Mouse (Mus musculus) embryonic facial prominence, embryonic 12.5 days (tissue): Measurements from ENCODE around the gene Gm20422. TPM values are rescaled to one million over a fixed set of nuclear protein-coding genes. Genes with fewer than 3 reads are reported as not detected.

Experiments used
- ATAC-seq: fragments of 200-750 bp; cut with Nextera tagmentation; 2 replicates; pipeline ENCODE4 v1.8.0; 2017; ENCODE audit not compliant: insufficient number of reproducible peaks, insufficient read depth, low FRiP score, low TSS enrichment
- H3K27ac ChIP-seq: fragments of 300-500 bp; sonication (generic); 2 replicates; pipeline ENCODE4 v1.5.1; 2016; ENCODE audit warnings: mild to moderate bottlenecking
- H3K27me3 ChIP-seq: fragments of 300-500 bp; sonication (generic); 2 replicates; pipeline ENCODE4 v1.6.1; 2016; ENCODE audit warnings: mild to moderate bottlenecking, moderate library complexity
- H3K36me3 ChIP-seq: fragments of 300-500 bp; sonication (generic); 2 replicates; pipeline ENCODE4 v1.6.1; 2016; ENCODE audit warnings: mild to moderate bottlenecking
- H3K4me1 ChIP-seq: fragments of 300-500 bp; sonication (generic); 2 replicates; pipeline ENCODE4 v1.6.1; 2016
- H3K4me2 ChIP-seq: fragments of 300-500 bp; sonication (generic); replicated peaks from 2 replicates; pipeline ENCODE4 v1.6.1; 2016; ENCODE audit warnings: mild to moderate bottlenecking, moderate library complexity
- H3K4me3 ChIP-seq: fragments of 300-500 bp; sonication (generic); 2 replicates; pipeline ENCODE4 v1.5.1; 2016; ENCODE audit warnings: mild to moderate bottlenecking
- H3K9ac ChIP-seq: fragments of 300-500 bp; sonication (generic); 2 replicates; pipeline ENCODE4 v1.6.1; 2016; ENCODE audit warnings: mild to moderate bottlenecking, moderate library complexity
- H3K9me3 ChIP-seq: fragments of 300-500 bp; sonication (generic); 2 replicates; pipeline ENCODE4 v1.6.1; 2016; ENCODE audit warnings: mild to moderate bottlenecking, moderate library complexity
- WGBS: fragments of 180-500 bp; shearing (Covaris S2); methylation state at CpG from one replicate; pipeline ENCODE4 v1.1.7; 2016; 5-methylcytosine and 5-hydroxymethylcytosine counted together
- polyA plus RNA-seq: library from polyadenylated mRNA; unstranded; fragments of >200 nt; fragmentation: Nextera tagmentation; extraction: Ambion mirVana; gene quantifications from 2 replicates; pipeline ENCODE4 v1.2.1, GENCODE M21; 2016

Gm20422 gene
- polyA plus RNA-seq, 1 experiment from 2014 or later: not detected

DNA sequence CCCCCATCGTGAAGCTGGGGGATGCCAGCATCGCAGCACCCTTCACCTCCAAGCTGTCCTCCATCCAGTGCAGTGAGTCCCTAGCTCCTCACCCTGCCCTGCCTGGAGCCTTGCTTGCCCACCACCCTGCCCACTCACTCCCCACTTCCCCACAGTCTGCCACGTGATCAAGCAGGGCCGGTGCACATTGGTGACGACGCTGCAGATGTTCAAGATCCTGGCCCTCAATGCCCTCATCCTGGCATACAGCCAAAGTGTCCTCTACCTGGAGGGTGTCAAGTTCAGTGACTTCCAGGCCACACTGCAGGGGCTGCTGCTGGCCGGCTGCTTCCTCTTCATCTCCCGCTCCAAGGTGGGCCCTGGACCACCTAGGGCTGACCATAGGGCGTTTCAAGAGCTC is 30.8 kb upstream of the Gm20422 start:
- ATAC-seq: no peak
- no peak overlapping the region for H3K27ac ChIP-seq
- no peak overlapping the region for H3K9ac ChIP-seq
- H3K9me3 ChIP-seq: no peaks in the 10 kb centered on the region
- no peak overlapping the region for H3K4me3 ChIP-seq
- H3K36me3 ChIP-seq: peaks cover 75% of the 10 kb centered on the region
- peaks cover 7% of the 10 kb centered on the region; the same call in 1 of the 2 replicates for H3K4me1 ChIP-seq
- no peak overlapping the region for H3K4me2 ChIP-seq
- WGBS: 93% methylated on average over 9 of the region's 9 CpGs
- no peaks in the 10 kb centered on the region for H3K27me3 ChIP-seq

DNA sequence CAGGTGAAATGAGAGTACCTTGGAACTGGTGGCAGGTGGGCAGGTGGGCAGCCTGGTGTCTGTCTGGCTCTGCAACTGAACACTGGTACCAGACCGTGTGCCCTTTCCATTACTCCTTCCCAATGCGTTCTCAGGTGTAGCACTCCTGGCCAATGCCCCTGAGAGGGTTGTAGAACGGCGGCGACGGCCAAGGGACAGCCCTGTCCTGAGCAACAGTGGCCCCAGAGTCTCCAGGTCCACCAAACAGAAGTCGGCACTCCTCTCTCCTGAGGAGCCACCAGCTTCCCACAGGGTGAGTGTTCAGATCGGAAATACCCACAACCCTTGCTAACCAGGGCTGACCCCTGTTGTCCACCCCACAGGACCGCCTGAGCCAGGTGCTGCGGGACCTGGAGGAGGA is 30.4 kb upstream of the Gm20422 start:
- no peak overlapping the region for H3K4me2 ChIP-seq
- H3K9ac ChIP-seq: no peak overlapping the region
- no peak for ATAC-seq
- H3K4me1 ChIP-seq: peaks cover 7% of the 10 kb centered on the region; the same call in 1 of the 2 replicates
- no peak overlapping the region for H3K4me3 ChIP-seq
- H3K9me3 ChIP-seq: no peaks in the 10 kb centered on the region
- peaks cover 79% of the 10 kb centered on the region for H3K36me3 ChIP-seq
- H3K27ac ChIP-seq: no peak overlapping the region
- WGBS: 92% methylated on average over 10 of the region's 10 CpGs
- H3K27me3 ChIP-seq: no peaks in the 10 kb centered on the region

DNA sequence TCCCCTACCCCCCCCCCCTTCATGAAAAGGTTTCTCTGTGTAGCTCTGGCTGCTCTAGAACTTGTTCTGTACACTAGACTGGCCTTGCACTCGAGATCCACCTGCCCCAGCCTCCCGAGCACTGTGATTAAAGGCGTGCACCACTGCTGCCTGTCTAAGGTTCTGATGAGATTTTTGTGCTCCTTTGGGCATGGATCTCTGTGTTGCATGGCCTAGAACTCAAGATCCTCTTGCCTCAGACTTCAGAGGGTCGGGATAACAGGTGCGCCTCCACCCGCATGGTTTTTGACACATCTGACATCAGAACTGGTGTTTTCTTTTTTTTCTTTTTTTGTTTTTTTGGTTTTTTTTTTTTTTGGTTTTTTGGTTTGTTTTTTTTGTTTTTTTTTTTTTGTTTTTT is 29.9 kb upstream of the Gm20422 start:
- no peak for ATAC-seq
- no peak overlapping the region for H3K9ac ChIP-seq
- H3K27me3 ChIP-seq: no peaks in the 10 kb centered on the region
- peaks cover 7% of the 10 kb centered on the region; the same call in 1 of the 2 replicates for H3K4me1 ChIP-seq
- no peak overlapping the region for H3K27ac ChIP-seq
- no peaks in the 10 kb centered on the region for H3K9me3 ChIP-seq
- WGBS: 88% methylated on average over 6 of the region's 6 CpGs
- no peak overlapping the region for H3K4me2 ChIP-seq
- no peak overlapping the region for H3K4me3 ChIP-seq
- H3K36me3 ChIP-seq: peaks cover 84% of the 10 kb centered on the region

DNA sequence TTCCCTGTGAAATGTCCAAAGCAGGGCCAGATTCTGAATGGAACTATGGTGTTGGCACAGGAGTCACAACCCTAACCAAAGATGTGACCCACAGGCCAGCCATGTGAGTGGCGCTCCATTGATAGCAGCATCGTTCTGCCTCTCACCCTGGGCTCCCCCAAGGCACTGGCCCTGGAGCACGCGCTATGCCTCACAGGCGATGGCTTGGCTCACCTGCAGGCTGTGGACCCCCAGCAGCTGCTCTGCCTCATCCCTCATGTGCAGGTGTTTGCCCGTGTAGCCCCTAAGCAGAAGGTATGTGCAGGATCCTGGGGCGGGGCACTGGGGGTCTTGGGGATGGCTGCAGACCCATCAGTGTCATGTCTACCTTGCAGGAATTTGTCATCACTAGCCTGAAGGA is 28.7 kb upstream of the Gm20422 start:
- H3K9me3 ChIP-seq: no peaks in the 10 kb centered on the region
- no peak overlapping the region for H3K9ac ChIP-seq
- no peak overlapping the region for H3K4me3 ChIP-seq
- H3K27me3 ChIP-seq: no peaks in the 10 kb centered on the region
- WGBS: 89% methylated on average over 7 of the region's 7 CpGs
- peaks cover 96% of the 10 kb centered on the region for H3K36me3 ChIP-seq
- ATAC-seq: no peak
- H3K4me1 ChIP-seq: no peaks in the 10 kb centered on the region
- no peak overlapping the region for H3K4me2 ChIP-seq
- H3K27ac ChIP-seq: no peak overlapping the region

DNA sequence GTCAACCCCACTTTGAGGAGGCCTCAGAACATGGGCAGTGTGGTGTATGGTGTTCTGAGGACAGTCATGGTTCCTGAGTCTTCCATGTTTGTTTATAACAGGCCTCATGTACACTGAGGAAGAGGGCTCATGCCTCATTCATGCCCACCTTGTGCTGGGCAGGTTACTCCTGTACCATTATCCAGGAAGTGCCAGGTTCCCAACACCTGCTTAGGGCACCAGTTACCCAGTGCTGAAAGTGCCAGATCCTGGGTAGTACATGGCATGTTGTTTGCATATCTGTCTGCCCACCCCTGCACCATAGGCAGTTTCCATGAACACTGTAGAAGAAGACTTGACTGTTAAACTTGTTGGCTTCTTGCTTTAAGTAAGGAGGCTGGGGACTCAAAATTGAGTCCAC is 27.5 kb upstream of the Gm20422 start:
- Histone ChIP-seq H3K4me3 (no peak overlapping the region), H3K9me3 (no peaks in the 10 kb centered on the region), H3K27me3 (no peaks in the 10 kb centered on the region), H3K4me1 (no peaks in the 10 kb centered on the region), H3K4me2 (no peak overlapping the region), H3K9ac (no peak overlapping the region), H3K27ac (no peak overlapping the region), H3K36me3 (peaks cover 96% of the 10 kb centered on the region)
- no peak for ATAC-seq

DNA sequence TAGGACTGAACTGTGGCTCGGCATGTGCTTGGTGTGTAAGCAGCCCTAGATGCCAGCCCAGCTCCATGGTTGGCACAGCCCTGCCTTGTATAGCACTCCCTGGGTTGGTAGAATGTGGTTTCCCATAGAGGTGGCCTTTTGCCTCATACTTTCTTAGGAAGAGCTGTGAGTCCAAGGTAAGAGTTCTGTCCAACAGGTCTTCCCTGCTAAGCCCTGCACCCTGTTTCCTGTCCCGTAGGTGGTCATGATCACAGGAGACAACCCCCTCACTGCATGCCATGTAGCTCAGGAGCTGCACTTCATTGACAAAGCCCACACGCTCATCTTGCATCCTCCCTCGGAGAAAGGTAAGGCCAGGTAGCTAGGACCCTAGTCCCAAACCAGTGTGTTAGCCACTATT is 27.1 kb upstream of the Gm20422 start:
- no peak overlapping the region for H3K27ac ChIP-seq
- no peak overlapping the region for H3K4me2 ChIP-seq
- no peaks in the 10 kb centered on the region for H3K4me1 ChIP-seq
- 90% methylated on average over 4 of the region's 4 CpGs for WGBS
- H3K36me3 ChIP-seq: peaks cover 96% of the 10 kb centered on the region
- no peaks in the 10 kb centered on the region for H3K27me3 ChIP-seq
- H3K9ac ChIP-seq: no peak overlapping the region
- H3K9me3 ChIP-seq: no peaks in the 10 kb centered on the region
- ATAC-seq: no peak
- no peak overlapping the region for H3K4me3 ChIP-seq

DNA sequence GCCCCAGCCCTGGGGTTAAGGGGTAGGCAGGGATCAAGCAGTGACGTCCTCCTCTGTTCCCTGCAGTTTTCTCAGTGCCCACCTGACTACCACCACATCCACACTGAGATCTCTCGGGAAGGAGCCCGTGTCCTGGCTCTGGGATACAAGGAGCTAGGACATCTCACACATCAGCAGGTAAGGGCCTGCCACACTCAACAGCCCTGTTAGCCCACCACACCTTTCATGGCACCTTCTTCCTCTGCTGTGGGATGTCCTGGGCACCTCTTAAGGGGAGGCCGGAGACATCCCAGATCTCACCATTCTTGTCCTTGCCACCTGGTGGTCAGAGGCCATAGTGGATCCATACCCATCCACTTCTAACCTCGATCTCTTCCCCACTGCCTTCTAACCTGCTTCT is 25.3 kb upstream of the Gm20422 start:
- Histone ChIP-seq H3K9ac (no peak overlapping the region), H3K36me3 (peaks cover 96% of the 10 kb centered on the region), H3K4me3 (no peak overlapping the region), H3K27ac (no peak overlapping the region), H3K27me3 (no peaks in the 10 kb centered on the region), H3K4me1 (no peaks in the 10 kb centered on the region), H3K9me3 (no peaks in the 10 kb centered on the region), H3K4me2 (no peak overlapping the region)
- no peak for ATAC-seq
- 92% methylated on average over 5 of the region's 5 CpGs for WGBS

GRCm38 (mm10) chr8:69799261-69799660 is 24.6 kb upstream of the Gm20422 start:
- H3K27ac ChIP-seq: no peak overlapping the region
- no peaks in the 10 kb centered on the region for H3K27me3 ChIP-seq
- H3K9me3 ChIP-seq: no peaks in the 10 kb centered on the region
- no peak overlapping the region for H3K4me3 ChIP-seq
- 91% methylated on average over 8 of the region's 8 CpGs for WGBS
- H3K9ac ChIP-seq: no peak overlapping the region
- no peak overlapping the region for H3K4me2 ChIP-seq
- H3K36me3 ChIP-seq: peaks cover 98% of the 10 kb centered on the region
- no peaks in the 10 kb centered on the region for H3K4me1 ChIP-seq
- no peak for ATAC-seq

GRCm38 (mm10) chr8:69797661-69798060 is 23.0 kb upstream of the Gm20422 start:
- peaks cover 3% of the 10 kb centered on the region for H3K4me1 ChIP-seq
- no peak overlapping the region for H3K27ac ChIP-seq
- no peak for ATAC-seq
- H3K27me3 ChIP-seq: no peaks in the 10 kb centered on the region
- 93% methylated on average over 10 of the region's 10 CpGs for WGBS
- no peaks in the 10 kb centered on the region for H3K9me3 ChIP-seq
- no peak overlapping the region for H3K4me3 ChIP-seq
- no peak overlapping the region for H3K4me2 ChIP-seq
- H3K9ac ChIP-seq: no peak overlapping the region
- peaks cover 88% of the 10 kb centered on the region for H3K36me3 ChIP-seq

DNA sequence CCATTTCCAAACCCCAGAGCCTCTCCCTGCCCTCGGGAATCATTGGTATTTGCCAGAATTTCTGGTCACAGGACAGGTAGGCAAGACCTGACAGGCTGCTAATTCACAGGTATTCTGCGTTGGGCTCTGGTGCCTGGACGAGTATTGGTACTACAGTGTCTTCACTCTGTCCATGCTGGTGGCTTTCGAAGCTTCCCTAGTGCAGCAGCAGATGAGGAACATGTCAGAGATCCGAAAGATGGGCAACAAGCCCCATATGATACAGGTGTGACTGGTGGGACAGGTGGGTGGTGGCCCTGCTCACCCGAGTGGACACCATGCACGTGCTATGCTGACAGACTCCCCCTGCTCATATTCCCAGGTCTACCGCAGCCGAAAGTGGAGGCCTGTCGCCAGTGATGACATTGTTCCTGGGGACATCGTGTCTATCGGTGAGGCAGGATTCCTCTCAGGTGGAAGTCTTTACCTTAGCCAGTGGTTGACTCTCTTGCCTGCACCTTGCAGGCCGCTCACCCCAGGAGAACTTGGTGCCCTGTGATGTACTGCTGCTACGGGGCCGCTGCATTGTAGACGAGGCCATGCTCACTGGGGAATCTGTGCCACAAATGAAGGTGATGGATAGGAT is 22.1 kb upstream of the Gm20422 start:
- H3K9ac ChIP-seq: no peak overlapping the region
- peaks cover 80% of the 10 kb centered on the region for H3K36me3 ChIP-seq
- ATAC-seq: no peak
- no peaks in the 10 kb centered on the region for H3K9me3 ChIP-seq
- H3K4me1 ChIP-seq: peaks cover 11% of the 10 kb centered on the region
- H3K4me2 ChIP-seq: no peak overlapping the region
- no peak overlapping the region for H3K4me3 ChIP-seq
- H3K27ac ChIP-seq: no peak overlapping the region
- 92% methylated on average over 16 of the region's 16 CpGs for WGBS
- no peaks in the 10 kb centered on the region for H3K27me3 ChIP-seq

DNA sequence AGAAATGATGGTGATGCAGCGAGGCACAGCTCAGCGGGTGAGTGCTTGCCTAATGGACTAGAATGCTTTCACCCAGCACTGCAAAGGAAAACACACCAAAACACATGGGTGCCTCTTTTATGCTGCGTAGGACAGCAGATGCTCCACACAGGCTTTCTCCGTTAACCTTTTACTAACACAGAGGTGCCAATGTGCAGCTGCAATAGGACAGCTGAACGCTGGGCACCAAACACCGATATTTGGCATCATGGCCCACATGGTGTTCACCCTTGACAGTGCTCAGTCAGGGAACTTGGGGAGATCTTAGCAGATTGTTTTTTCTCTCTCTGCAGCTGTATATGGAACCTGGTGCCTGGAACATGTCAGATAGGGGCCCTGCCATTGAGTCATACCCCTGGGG is 20.2 kb upstream of the Gm20422 start:
- 94% methylated on average over 6 of the region's 6 CpGs for WGBS
- ATAC-seq: no peak
- H3K27me3 ChIP-seq: no peaks in the 10 kb centered on the region
- no peaks in the 10 kb centered on the region for H3K9me3 ChIP-seq
- H3K27ac ChIP-seq: no peak overlapping the region
- peaks cover 63% of the 10 kb centered on the region for H3K36me3 ChIP-seq
- no peak overlapping the region for H3K9ac ChIP-seq
- H3K4me2 ChIP-seq: no peak overlapping the region
- peaks cover 11% of the 10 kb centered on the region for H3K4me1 ChIP-seq
- no peak overlapping the region for H3K4me3 ChIP-seq

GRCm38 (mm10) chr8:69794096-69794495 is 19.4 kb upstream of the Gm20422 start:
- Histone ChIP-seq H3K9ac (no peak overlapping the region), H3K4me3 (no peak overlapping the region), H3K4me1 (peaks cover 11% of the 10 kb centered on the region), H3K27ac (no peak overlapping the region), H3K4me2 (no peak overlapping the region), H3K36me3 (peaks cover 55% of the 10 kb centered on the region), H3K9me3 (no peaks in the 10 kb centered on the region), H3K27me3 (no peaks in the 10 kb centered on the region)
- 95% methylated on average over 3 of the region's 3 CpGs for WGBS
- ATAC-seq: no peak

DNA sequence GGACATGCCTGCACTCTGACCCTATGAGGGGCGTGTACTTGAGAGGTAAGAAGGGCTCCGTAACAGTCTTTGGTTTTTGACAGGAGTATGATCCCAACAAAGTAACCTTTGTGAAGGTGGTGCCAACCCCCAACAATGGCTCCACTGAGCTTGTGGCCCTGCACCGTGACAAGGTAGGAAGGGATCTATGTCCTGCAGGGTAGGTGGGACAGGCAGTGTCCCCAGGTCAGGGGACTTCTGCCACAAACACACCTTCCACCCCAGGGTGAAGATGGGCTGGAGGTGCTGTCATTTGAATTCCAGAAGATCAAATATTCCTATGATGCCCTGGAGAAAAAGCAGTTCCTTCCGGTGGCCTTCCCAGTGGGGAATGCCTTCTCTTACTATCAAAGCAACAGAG is 19.0 kb upstream of the Gm20422 start:
- Histone ChIP-seq H3K27ac (no peak overlapping the region), H3K4me3 (no peak overlapping the region), H3K9ac (no peak overlapping the region), H3K4me2 (no peak overlapping the region), H3K27me3 (no peaks in the 10 kb centered on the region), H3K9me3 (no peaks in the 10 kb centered on the region), H3K4me1 (peaks cover 11% of the 10 kb centered on the region), H3K36me3 (peaks cover 50% of the 10 kb centered on the region)
- 91% methylated on average over 4 of the region's 4 CpGs for WGBS
- ATAC-seq: no peak
